Mouse (Mus musculus) erythroblast, embryonic 14.5 days (primary cell): Measurements from ENCODE around the gene Slc22a26.

Source experiments
- GATA1 ChIP-seq: IDR thresholded peaks from 2 replicates; pipeline ENCODE4 v1.6.1; 2012; ENCODE audit warnings: low read length, inconsistent platforms, mixed read lengths
- TAL1 ChIP-seq: IDR thresholded peaks from 3 replicates; pipeline ENCODE4 v1.6.1; 2012; ENCODE audit warnings: low read length, inconsistent platforms, mixed read lengths

GRCm38 (mm10) chr19:7766124-7766523, 36.3 kb downstream of the Slc22a26 start:
- no peak for TF ChIP-seq GATA1
- TF ChIP-seq TAL1: no peak
